Mouse (Mus musculus): ENCODE results near the gene Hist1h2ab.

DNA sequence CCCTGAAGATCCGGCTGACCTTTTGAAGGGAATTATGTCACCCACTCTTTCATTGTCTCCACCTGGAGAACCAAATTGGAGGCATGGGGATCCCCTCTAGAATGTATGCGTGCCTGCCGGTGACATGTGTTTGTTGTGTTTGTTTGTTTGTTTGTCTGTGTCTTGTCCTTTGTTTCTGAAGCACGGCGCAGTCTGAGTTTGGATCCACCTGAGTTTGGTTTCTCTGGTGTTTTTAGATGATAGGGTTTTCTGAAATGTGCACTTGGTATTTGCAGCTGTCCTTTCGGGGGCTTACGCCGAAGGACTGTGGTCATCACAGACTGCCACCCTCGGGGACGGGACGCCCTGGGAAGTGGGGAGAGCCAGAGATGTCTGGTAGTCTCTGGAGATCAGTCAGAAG, 33.8 kb upstream of the Hist1h2ab start:
- no peak for TF ChIP-seq POLR2A (IDR thresholded peaks at IDR 0.05; ENCODE audit: insufficient read depth, low read length)
- TF ChIP-seq CTCF (IDR thresholded peaks at IDR 0.05; ENCODE audit: low read depth, low read length) = no peak

Measured in ES-Bruce4 (cell line).